Mouse (Mus musculus): Measurements from ENCODE around the gene Lmx1b. TPM values are rescaled to one million over a fixed set of nuclear protein-coding genes. Genes with fewer than 3 reads are reported as not detected.

Gene Lmx1b
- 1.6 and 1.7 TPM in 2 replicates for polyA plus RNA-seq (2014; fragmentation: Nextera tagmentation; extraction: Ambion mirVana)

- ATAC-seq (ENCODE audit: insufficient read depth, low FRiP score, low TSS enrichment): no peak
- DNase-seq (ENCODE audit: low spot score): no peak
- H3K27ac ChIP-seq (ENCODE audit: low read depth, low read length): no peak within 1 kb of the TSS
These were observed at the start of gene Lmx1b for GRCm38 (mm10) chr2:33640171-33640721. Gene Lmx1b, minus strand, starts transcription at chr2:33640511.

GRCm38 (mm10) chr2:33689880-33690462, 49.7 kb upstream of the Lmx1b start:
- WGBS: 34% methylated on average over 9 of the region's 9 CpGs
- H3K9me3 ChIP-seq (ENCODE audit: control insufficient read depth, low read length): no peaks in the 10 kb centered on the region; the same call in 1 of the 2 replicates
- H3K4me2 ChIP-seq (ENCODE audit: low read depth): no peak overlapping the region
- DNase-seq (ENCODE audit: low spot score): peak; percentile 70
- no peaks in the 10 kb centered on the region for H3K27me3 ChIP-seq (ENCODE audit: control insufficient read depth, insufficient read depth, low read length)
- no peaks in the 10 kb centered on the region for H3K36me3 ChIP-seq (ENCODE audit: control insufficient read depth, insufficient read depth, low read length)
- ATAC-seq (ENCODE audit: insufficient read depth, low FRiP score, low TSS enrichment): no peak
- H3K9ac ChIP-seq (ENCODE audit: low read length): no peak overlapping the region
- no peak overlapping the region for H3K27ac ChIP-seq (ENCODE audit: low read depth, low read length)
- H3K4me3 ChIP-seq (ENCODE audit: low read depth, low read length): no peak overlapping the region
- H3K4me1 ChIP-seq (ENCODE audit: control insufficient read depth, insufficient read depth, low read length): no peaks in the 10 kb centered on the region

More at GRCm38 (mm10) chr2:33640171-33640721, at the start of gene Lmx1b:
- H3K9me3 ChIP-seq (ENCODE audit: control insufficient read depth, low read length): no peaks in the 10 kb centered on the region
- peaks cover 4% of the 10 kb centered on the region for H3K4me1 ChIP-seq (ENCODE audit: control insufficient read depth, insufficient read depth, low read length)
- no peaks in the 10 kb centered on the region for H3K36me3 ChIP-seq (ENCODE audit: control insufficient read depth, insufficient read depth, low read length)
- peaks cover 98% of the 10 kb centered on the region for H3K27me3 ChIP-seq (ENCODE audit: control insufficient read depth, insufficient read depth, low read length)
- H3K9ac ChIP-seq (ENCODE audit: low read length): peak within 1 kb of the TSS; percentile 49
- H3K4me3 ChIP-seq (ENCODE audit: low read depth, low read length): peak within 1 kb of the TSS; percentile 50
- H3K4me2 ChIP-seq (ENCODE audit: low read depth): peak within 1 kb of the TSS; percentile 53
- WGBS: 1% methylated on average over 48 of the region's 53 CpGs

- no peak overlapping the region for H3K27ac ChIP-seq (ENCODE audit: low read depth, low read length)
- ATAC-seq (ENCODE audit: insufficient read depth, low FRiP score, low TSS enrichment) (no peak), DNase-seq (ENCODE audit: low spot score) (no peak)
- no peak overlapping the region for H3K4me2 ChIP-seq (ENCODE audit: low read depth)
- no peaks in the 10 kb centered on the region for H3K36me3 ChIP-seq (ENCODE audit: control insufficient read depth, insufficient read depth, low read length)
- H3K4me3 ChIP-seq (ENCODE audit: low read depth, low read length): no peak overlapping the region
- 60% methylated on average over 23 of the region's 23 CpGs for WGBS
- no peak overlapping the region for H3K9ac ChIP-seq (ENCODE audit: low read length)
- no peaks in the 10 kb centered on the region; the same call in 1 of the 2 replicates for H3K9me3 ChIP-seq (ENCODE audit: control insufficient read depth, low read length)
- no peaks in the 10 kb centered on the region for H3K27me3 ChIP-seq (ENCODE audit: control insufficient read depth, insufficient read depth, low read length)
- H3K4me1 ChIP-seq (ENCODE audit: control insufficient read depth, insufficient read depth, low read length): no peaks in the 10 kb centered on the region
These were observed 49.0 kb upstream of the Lmx1b start for GRCm38 (mm10) chr2:33689155-33689879.

- Histone ChIP-seq H3K9ac (ENCODE audit: low read length) (no peak overlapping the region), H3K4me2 (ENCODE audit: low read depth) (no peak overlapping the region), H3K36me3 (ENCODE audit: control insufficient read depth, insufficient read depth, low read length) (no peaks in the 10 kb centered on the region), H3K9me3 (ENCODE audit: control insufficient read depth, low read length) (no peaks in the 10 kb centered on the region; the same call in 1 of the 2 replicates), H3K27ac (ENCODE audit: low read depth, low read length) (no peak overlapping the region), H3K4me3 (ENCODE audit: low read depth, low read length) (no peak overlapping the region), H3K27me3 (ENCODE audit: control insufficient read depth, insufficient read depth, low read length) (no peaks in the 10 kb centered on the region), H3K4me1 (ENCODE audit: control insufficient read depth, insufficient read depth, low read length) (0 out of 2 replicates have a peak, but pooled peaks cover 4% of the 10 kb centered on the region)
- DNase-seq (ENCODE audit: low spot score) (no peak), ATAC-seq (ENCODE audit: insufficient read depth, low FRiP score, low TSS enrichment) (no peak)
- 52% methylated on average over 4 of the region's 4 CpGs for WGBS
These were observed 43.3 kb upstream of the Lmx1b start for GRCm38 (mm10) chr2:33683594-33683993.

GRCm38 (mm10) chr2:33683095-33683494, 42.8 kb upstream of the Lmx1b start:
- Histone ChIP-seq H3K36me3 (ENCODE audit: control insufficient read depth, insufficient read depth, low read length) (no peaks in the 10 kb centered on the region), H3K27me3 (ENCODE audit: control insufficient read depth, insufficient read depth, low read length) (no peaks in the 10 kb centered on the region), H3K4me1 (ENCODE audit: control insufficient read depth, insufficient read depth, low read length) (0 out of 2 replicates have a peak, but pooled peaks cover 4% of the 10 kb centered on the region), H3K9ac (ENCODE audit: low read length) (no peak overlapping the region), H3K4me2 (ENCODE audit: low read depth) (no peak overlapping the region), H3K27ac (ENCODE audit: low read depth, low read length) (no peak overlapping the region), H3K4me3 (ENCODE audit: low read depth, low read length) (no peak overlapping the region), H3K9me3 (ENCODE audit: control insufficient read depth, low read length) (no peaks in the 10 kb centered on the region; the same call in 1 of the 2 replicates)
- DNase-seq (ENCODE audit: low spot score) (no peak), ATAC-seq (ENCODE audit: insufficient read depth, low FRiP score, low TSS enrichment) (no peak)
- 21% methylated on average over 6 of the region's 6 CpGs for WGBS

- 0 out of 2 replicates have a peak, but pooled peaks cover 4% of the 10 kb centered on the region for H3K4me1 ChIP-seq (ENCODE audit: control insufficient read depth, insufficient read depth, low read length)
- no peaks in the 10 kb centered on the region; the same call in 1 of the 2 replicates for H3K9me3 ChIP-seq (ENCODE audit: control insufficient read depth, low read length)
- ATAC-seq (ENCODE audit: insufficient read depth, low FRiP score, low TSS enrichment): no peak
- H3K9ac ChIP-seq (ENCODE audit: low read length): no peak overlapping the region
- H3K27me3 ChIP-seq (ENCODE audit: control insufficient read depth, insufficient read depth, low read length): no peaks in the 10 kb centered on the region
- H3K4me3 ChIP-seq (ENCODE audit: low read depth, low read length): no peak overlapping the region
- WGBS: 11% methylated on average over 4 of the region's 4 CpGs
- no peak overlapping the region for H3K4me2 ChIP-seq (ENCODE audit: low read depth)
- DNase-seq (ENCODE audit: low spot score): peak; percentile 57
- H3K27ac ChIP-seq (ENCODE audit: low read depth, low read length): no peak overlapping the region
- no peaks in the 10 kb centered on the region for H3K36me3 ChIP-seq (ENCODE audit: control insufficient read depth, insufficient read depth, low read length)
These were observed 41.9 kb upstream of the Lmx1b start for GRCm38 (mm10) chr2:33682219-33682618.

- H3K4me1 ChIP-seq (ENCODE audit: control insufficient read depth, insufficient read depth, low read length): 0 out of 2 replicates have a peak, but pooled peaks cover 4% of the 10 kb centered on the region
- 67% methylated on average over 12 of the region's 12 CpGs for WGBS
- no peak overlapping the region for H3K27ac ChIP-seq (ENCODE audit: low read depth, low read length)
- no peaks in the 10 kb centered on the region for H3K27me3 ChIP-seq (ENCODE audit: control insufficient read depth, insufficient read depth, low read length)
- H3K4me3 ChIP-seq (ENCODE audit: low read depth, low read length): no peak overlapping the region
- no peak overlapping the region for H3K9ac ChIP-seq (ENCODE audit: low read length)
- no peak overlapping the region for H3K4me2 ChIP-seq (ENCODE audit: low read depth)
- ATAC-seq (ENCODE audit: insufficient read depth, low FRiP score, low TSS enrichment) (no peak), DNase-seq (ENCODE audit: low spot score) (no peak)
- H3K9me3 ChIP-seq (ENCODE audit: control insufficient read depth, low read length): no peaks in the 10 kb centered on the region
- no peaks in the 10 kb centered on the region for H3K36me3 ChIP-seq (ENCODE audit: control insufficient read depth, insufficient read depth, low read length)
These were observed 38.8 kb upstream of the Lmx1b start for GRCm38 (mm10) chr2:33678950-33679654.

GRCm38 (mm10) chr2:33672701-33673472, 32.6 kb upstream of the Lmx1b start:
- 79% methylated on average over 10 of the region's 10 CpGs for WGBS
- H3K27me3 ChIP-seq (ENCODE audit: control insufficient read depth, insufficient read depth, low read length): no peaks in the 10 kb centered on the region
- no peak for DNase-seq (ENCODE audit: low spot score)
- H3K4me2 ChIP-seq (ENCODE audit: low read depth): no peak overlapping the region
- no peak overlapping the region for H3K9ac ChIP-seq (ENCODE audit: low read length)
- H3K4me3 ChIP-seq (ENCODE audit: low read depth, low read length): no peak overlapping the region
- H3K9me3 ChIP-seq (ENCODE audit: control insufficient read depth, low read length): no peaks in the 10 kb centered on the region
- ATAC-seq (ENCODE audit: insufficient read depth, low FRiP score, low TSS enrichment): no peak
- no peaks in the 10 kb centered on the region for H3K36me3 ChIP-seq (ENCODE audit: control insufficient read depth, insufficient read depth, low read length)
- no peak overlapping the region for H3K27ac ChIP-seq (ENCODE audit: low read depth, low read length)
- H3K4me1 ChIP-seq (ENCODE audit: control insufficient read depth, insufficient read depth, low read length): no peaks in the 10 kb centered on the region

All from neural tube, embryonic 11.5 days (tissue).